Mouse (Mus musculus) activated CD4-positive, CD25-positive, alpha-beta regulatory T cell (primary cell): ENCODE data around the gene Olfr491. TPM values are rescaled to one million over a fixed set of nuclear protein-coding genes. Genes with fewer than 3 reads are reported as not detected.

Experiments used
- polyA plus RNA-seq, 2 experiments: library from polyadenylated mRNA; unstranded; fragments of 100-300 nt; shearing (Covaris generic); gene quantifications; one replicate each; pipeline ENCODE4 v1.2.1; 2017

The Olfr491 gene
- polyA plus RNA-seq: under 1 TPM in 1 of 2 experiments, not detected in 1; 0.31 TPM

GRCm38 (mm10) chr7:108313151-108313550 is at the start of gene Olfr491:
TSS of gene Olfr491 (plus strand) at chr7:108313451.

GRCm38 (mm10) chr7:108288834-108289233 is 24.4 kb upstream of the Olfr491 start, which contains the start of gene Olfr490:
TSS of gene Olfr490 (minus strand) at chr7:108288934.

DNA sequence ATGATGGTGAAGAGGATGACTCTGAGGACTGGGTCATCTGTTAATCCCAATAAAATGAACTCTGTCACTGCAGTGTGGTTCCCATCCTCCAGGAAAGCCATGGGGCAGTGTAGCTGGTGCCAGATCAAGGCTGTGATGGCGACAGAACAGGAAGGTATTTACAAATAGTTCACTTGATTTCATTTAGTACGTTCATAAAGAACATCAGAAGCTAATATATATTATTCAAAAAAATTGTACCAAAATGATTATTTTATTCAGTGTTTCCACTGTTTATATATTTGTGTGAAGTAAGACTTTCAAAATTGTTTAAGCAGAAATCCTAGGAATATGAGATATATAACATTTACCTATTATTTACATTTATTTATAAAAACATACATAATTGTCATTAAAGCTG is 10.3 kb downstream of the Olfr491 start, which contains the start of gene Olfr492:
Gene Olfr492 (minus strand): TSS at position 101 of the 400 bp plus-strand sequence.

GRCm38 (mm10) chr7:108346879-108347278 is 33.6 kb downstream of the Olfr491 start, which contains the start of gene Olfr493:
TSS of gene Olfr493 (minus strand) at chr7:108346979.

GRCm38 (mm10) chr7:108365035-108365434 is 51.8 kb downstream of the Olfr491 start, which contains the start of gene Olfr494:
TSS of gene Olfr494 (plus strand) at chr7:108365335.

Other genes with a start within 250 kb of the Olfr491 start
- not detected for gene Olfr480, start 246.1 kb upstream of the Olfr491 start, polyA plus RNA-seq
- gene Olfr481, start 233.6 kb upstream of the Olfr491 start, polyA plus RNA-seq: under 1 TPM in 1 of 2 experiments, not detected in 1; 0.17 TPM
- under 1 TPM; 0.10 to 0.16 TPM for gene Olfr482, start 215.9 kb upstream of the Olfr491 start, polyA plus RNA-seq
- gene Olfr483, start 212.6 kb upstream of the Olfr491 start, polyA plus RNA-seq: under 1 TPM in 1 of 2 experiments, not detected in 1; 0.21 TPM
- gene Olfr484, start 186.0 kb upstream of the Olfr491 start, polyA plus RNA-seq: not detected
- gene Olfr485, start 153.6 kb upstream of the Olfr491 start, polyA plus RNA-seq: not detected
- gene Olfr486, start 140.7 kb upstream of the Olfr491 start, polyA plus RNA-seq: not detected
- gene Olfr487, start 98.8 kb upstream of the Olfr491 start, polyA plus RNA-seq: not detected
- under 1 TPM in 1 of 2 experiments, not detected in 1; 0.41 TPM for gene Olfr488, start 55.1 kb upstream of the Olfr491 start, polyA plus RNA-seq
- gene Olfr490, start 24.5 kb upstream of the Olfr491 start, polyA plus RNA-seq: not detected
- not detected for gene Olfr492, start 10.2 kb downstream of the Olfr491 start, polyA plus RNA-seq
- not detected for gene Olfr493, start 33.5 kb downstream of the Olfr491 start, polyA plus RNA-seq
- gene Olfr494, start 51.9 kb downstream of the Olfr491 start, polyA plus RNA-seq: not detected
- not detected for gene Olfr495, start 79.7 kb downstream of the Olfr491 start, polyA plus RNA-seq
- not detected for gene Olfr497, start 107.0 kb downstream of the Olfr491 start, polyA plus RNA-seq
- gene Olfr498, start 151.9 kb downstream of the Olfr491 start, polyA plus RNA-seq: not detected
- under 1 TPM in 1 of 2 experiments, not detected in 1; 0.61 TPM for gene Olfr502, start 211.6 kb downstream of the Olfr491 start, polyA plus RNA-seq
- gene Olfr503, start 231.1 kb downstream of the Olfr491 start, polyA plus RNA-seq: not detected